Mouse (Mus musculus) heart, embryonic 12.5 days (tissue): ENCODE results near the gene Fsip2. TPM values are rescaled to one million over a fixed set of nuclear protein-coding genes. Genes with fewer than 3 reads are reported as not detected.

Experiments
- ATAC-seq: fragments of 200-750 bp; cut with Nextera tagmentation; 2 replicates; pipeline ENCODE4 v1.8.0; 2017; ENCODE audit warnings: moderate TSS enrichment, moderate library complexity; ENCODE audit not compliant: insufficient number of reproducible peaks, low FRiP score
- H3K27ac ChIP-seq: fragments of 300-500 bp; sonication (generic); 2 replicates; pipeline ENCODE4 v1.5.1; 2016; ENCODE audit warnings: mild to moderate bottlenecking, moderate library complexity; ENCODE audit not compliant: poor library complexity, severe bottlenecking
- H3K27me3 ChIP-seq: fragments of 300-500 bp; sonication (generic); replicated peaks from 2 replicates; pipeline ENCODE4 v1.6.1; 2016; ENCODE audit warnings: mild to moderate bottlenecking, moderate library complexity
- H3K36me3 ChIP-seq: fragments of 300-500 bp; sonication (generic); 2 replicates; pipeline ENCODE4 v1.6.1; 2016; ENCODE audit warnings: mild to moderate bottlenecking, moderate library complexity
- H3K4me1 ChIP-seq: fragments of 300-500 bp; sonication (generic); replicated peaks from 2 replicates; pipeline ENCODE4 v1.6.1; 2016; ENCODE audit warnings: mild to moderate bottlenecking
- H3K4me2 ChIP-seq: fragments of 300-500 bp; sonication (generic); 2 replicates; pipeline ENCODE4 v1.6.1; 2016; ENCODE audit warnings: mild to moderate bottlenecking, moderate library complexity
- H3K4me3 ChIP-seq: fragments of 300-500 bp; sonication (generic); 2 replicates; pipeline ENCODE4 v1.5.1; 2016; ENCODE audit warnings: mild to moderate bottlenecking
- H3K9ac ChIP-seq: fragments of 300-500 bp; sonication (generic); 2 replicates; pipeline ENCODE4 v1.6.1; 2016; ENCODE audit warnings: mild to moderate bottlenecking, moderate library complexity
- H3K9me3 ChIP-seq: fragments of 300-500 bp; sonication (generic); replicated peaks from 2 replicates; pipeline ENCODE4 v1.6.1; 2016; ENCODE audit warnings: mild to moderate bottlenecking, moderate library complexity
- WGBS: fragments of 180-500 bp; shearing (Covaris S2); methylation state at CpG from one replicate; pipeline ENCODE4 v1.1.7; 2016; 5-methylcytosine and 5-hydroxymethylcytosine counted together
- polyA plus RNA-seq: library from polyadenylated mRNA; unstranded; fragments of >200 nt; fragmentation: Nextera tagmentation; extraction: Ambion mirVana; gene quantifications from 2 replicates; pipeline ENCODE4 v1.2.1, GENCODE M21; 2016

The Fsip2 gene
- not detected in 2 replicates for polyA plus RNA-seq

DNA sequence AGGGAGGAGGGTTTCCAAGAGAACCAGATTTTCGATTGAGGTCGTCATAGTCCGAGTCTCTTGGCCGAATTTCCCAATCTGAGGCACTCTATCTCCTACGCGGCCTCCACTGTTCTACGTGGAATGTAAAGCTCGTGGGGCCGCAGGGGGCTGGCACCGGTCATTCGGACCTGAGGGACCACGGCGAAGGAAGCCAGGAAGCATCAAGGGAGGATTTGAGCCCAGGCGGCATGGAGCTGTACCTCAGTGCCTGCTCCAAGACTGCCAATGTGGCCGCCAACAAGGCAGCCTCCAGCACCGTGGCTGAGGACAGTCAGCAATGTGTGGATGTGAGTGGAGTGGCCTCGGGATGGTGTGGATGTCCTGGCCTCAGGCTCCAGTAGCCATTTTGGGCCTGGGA, at the start of gene Fsip2:
Gene Fsip2, plus strand, starts transcription at position 163 of the 400 bp plus-strand sequence.
- no peak for ATAC-seq
- no peak within 1 kb of the TSS for H3K4me2 ChIP-seq
- no peaks in the 10 kb centered on the region for H3K4me1 ChIP-seq
- no peak within 1 kb of the TSS for H3K9ac ChIP-seq
- peaks cover 8% of the 10 kb centered on the region for H3K9me3 ChIP-seq
- no peaks in the 10 kb centered on the region for H3K27me3 ChIP-seq
- H3K36me3 ChIP-seq = no peaks in the 10 kb centered on the region
- no peak within 1 kb of the TSS for H3K27ac ChIP-seq
- H3K4me3 ChIP-seq = no peak within 1 kb of the TSS
- 89% methylated on average over 17 of the region's 17 CpGs for WGBS

DNA sequence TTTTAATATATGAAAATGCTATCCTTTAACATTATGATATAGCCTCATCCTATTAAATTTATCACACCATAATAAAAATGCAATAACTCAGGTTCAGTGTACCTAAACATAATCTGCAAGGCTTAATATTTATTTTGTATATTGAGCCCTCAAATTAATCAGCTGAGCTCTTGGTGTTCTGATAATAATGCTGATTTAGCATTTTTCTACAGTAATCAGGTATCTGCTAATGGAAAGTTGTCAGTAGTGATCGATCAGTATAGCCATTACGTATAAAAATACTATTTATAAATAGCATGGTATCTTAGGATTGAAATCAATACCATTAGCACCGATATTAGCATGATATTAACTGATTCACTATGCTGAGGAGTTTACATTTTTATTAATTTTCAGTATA, 20.0 kb downstream of the Fsip2 start:
- no peak for ATAC-seq
- Histone ChIP-seq H3K27ac (no peak overlapping the region), H3K4me1 (no peaks in the 10 kb centered on the region), H3K9ac (no peak overlapping the region), H3K9me3 (no peaks in the 10 kb centered on the region), H3K27me3 (no peaks in the 10 kb centered on the region), H3K36me3 (no peaks in the 10 kb centered on the region), H3K4me3 (no peak overlapping the region), H3K4me2 (no peak overlapping the region)
- WGBS = 77% methylated on average over 3 of the region's 3 CpGs

GRCm38 (mm10) chr2:83025853-83026252, 82.4 kb downstream of the Fsip2 start:
- Histone ChIP-seq H3K9ac (no peak overlapping the region), H3K4me3 (no peak overlapping the region), H3K27ac (no peak overlapping the region), H3K27me3 (no peaks in the 10 kb centered on the region), H3K9me3 (no peaks in the 10 kb centered on the region), H3K4me1 (no peaks in the 10 kb centered on the region), H3K4me2 (no peak overlapping the region), H3K36me3 (no peaks in the 10 kb centered on the region)
- no peak for ATAC-seq
- 74% methylated on average over 7 of the region's 7 CpGs for WGBS

DNA sequence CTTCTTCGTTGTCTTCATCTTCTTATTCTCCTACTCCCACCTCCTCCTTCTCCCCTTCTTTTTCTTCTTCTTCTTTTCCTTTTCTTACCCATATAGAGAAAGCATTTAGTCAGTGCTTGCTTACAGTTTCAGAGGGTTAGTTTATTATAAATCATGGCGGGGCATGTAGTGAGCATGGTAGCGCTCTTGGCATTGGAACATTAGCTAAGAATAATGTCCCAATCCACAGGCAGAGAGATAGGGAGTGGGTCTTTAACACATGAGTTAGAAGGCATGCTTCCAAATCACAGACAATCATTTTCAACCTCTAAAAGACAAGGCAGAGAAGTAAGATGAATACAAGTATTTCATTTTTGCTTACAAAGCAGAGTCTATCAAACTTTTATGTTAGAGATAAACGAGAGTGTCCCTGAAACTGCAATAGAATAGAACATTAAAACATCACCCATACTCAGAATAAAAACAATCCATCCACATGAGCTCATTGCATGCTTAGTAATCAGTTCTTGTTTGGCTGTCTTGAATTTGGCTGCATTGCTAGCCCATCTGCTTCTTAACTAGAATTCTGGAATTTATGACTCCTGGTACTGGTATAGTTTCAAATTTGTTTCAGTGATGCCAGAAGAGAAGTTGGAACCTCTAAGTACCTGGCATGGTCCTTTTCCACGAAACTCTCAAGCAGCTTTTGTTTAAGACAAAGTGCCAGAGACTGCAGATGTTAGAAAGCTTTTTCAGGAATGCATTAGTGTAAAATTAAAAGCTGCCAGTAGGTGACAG, 109.7 kb downstream of the Fsip2 start:
- WGBS = 64% methylated on average over 5 of the region's 5 CpGs
- Histone ChIP-seq H3K9me3 (no peaks in the 10 kb centered on the region), H3K4me3 (no peak overlapping the region), H3K36me3 (no peaks in the 10 kb centered on the region), H3K27ac (no peak overlapping the region), H3K9ac (no peak overlapping the region), H3K27me3 (no peaks in the 10 kb centered on the region), H3K4me2 (no peak overlapping the region), H3K4me1 (no peaks in the 10 kb centered on the region)
- ATAC-seq = no peak
